Mouse (Mus musculus) heart, embryonic 10.5 days (tissue): ENCODE measurements around the gene Dab2ip. TPM values are rescaled to one million over a fixed set of nuclear protein-coding genes. Genes with fewer than 3 reads are reported as not detected.

Experiments
- DNase-seq: peaks from one replicate; pipeline ENCODE4 v3.0.0-alpha.2; 2017; ENCODE audit warnings: low spot score
- H3K27ac ChIP-seq: fragments of 300-500 bp; sonication (generic); 2 replicates; pipeline ENCODE4 v1.5.1; 2016; ENCODE audit warnings: mild to moderate bottlenecking
- H3K27me3 ChIP-seq: fragments of 300-500 bp; sonication (generic); 2 replicates; pipeline ENCODE4 v1.6.1; 2016; ENCODE audit warnings: mild to moderate bottlenecking; ENCODE audit not compliant: poor library complexity, insufficient read depth, severe bottlenecking
- H3K36me3 ChIP-seq: fragments of 300-500 bp; sonication (generic); 2 replicates; pipeline ENCODE4 v1.6.1; 2016; ENCODE audit warnings: mild to moderate bottlenecking, moderate library complexity
- H3K4me1 ChIP-seq: fragments of 300-500 bp; sonication (generic); 2 replicates; pipeline ENCODE4 v1.6.1; 2016; ENCODE audit warnings: mild to moderate bottlenecking
- H3K4me3 ChIP-seq: fragments of 300-500 bp; sonication (generic); 2 replicates; pipeline ENCODE4 v1.5.1; 2016; ENCODE audit warnings: mild to moderate bottlenecking, moderate library complexity
- H3K9me3 ChIP-seq: fragments of 300-500 bp; sonication (generic); 2 replicates; pipeline ENCODE4 v1.6.1; 2016; ENCODE audit warnings: mild to moderate bottlenecking, moderate library complexity
- WGBS: fragments of 180-500 bp; shearing (Covaris S2); methylation state at CpG from one replicate; pipeline ENCODE4 v1.1.7; 2016; 5-methylcytosine and 5-hydroxymethylcytosine counted together
- polyA plus RNA-seq: library from polyadenylated mRNA; unstranded; fragments of >200 nt; fragmentation: Nextera tagmentation; extraction: Ambion mirVana; gene quantifications from 2 replicates; pipeline ENCODE4 v1.2.1, GENCODE M21; 2016

Dab2ip gene
- polyA plus RNA-seq, 1 experiment from 2014 or later = 49.0 TPM

GRCm38 (mm10) chr2:35658311-35658710 lies 100.2 kb downstream of the Dab2ip start:
- DNase-seq = no peak
- Histone ChIP-seq H3K36me3 (peaks cover 5% of the 10 kb centered on the region; the same call in 1 of the 2 replicates), H3K4me3 (no peak overlapping the region), H3K27me3 (no peaks in the 10 kb centered on the region), H3K27ac (peak overlapping the region; percentile 47; the same call in 1 of the 2 replicates), H3K4me1 (peaks cover 74% of the 10 kb centered on the region), H3K9me3 (no peaks in the 10 kb centered on the region)
- WGBS = 60% methylated on average over 3 of the region's 3 CpGs

DNA sequence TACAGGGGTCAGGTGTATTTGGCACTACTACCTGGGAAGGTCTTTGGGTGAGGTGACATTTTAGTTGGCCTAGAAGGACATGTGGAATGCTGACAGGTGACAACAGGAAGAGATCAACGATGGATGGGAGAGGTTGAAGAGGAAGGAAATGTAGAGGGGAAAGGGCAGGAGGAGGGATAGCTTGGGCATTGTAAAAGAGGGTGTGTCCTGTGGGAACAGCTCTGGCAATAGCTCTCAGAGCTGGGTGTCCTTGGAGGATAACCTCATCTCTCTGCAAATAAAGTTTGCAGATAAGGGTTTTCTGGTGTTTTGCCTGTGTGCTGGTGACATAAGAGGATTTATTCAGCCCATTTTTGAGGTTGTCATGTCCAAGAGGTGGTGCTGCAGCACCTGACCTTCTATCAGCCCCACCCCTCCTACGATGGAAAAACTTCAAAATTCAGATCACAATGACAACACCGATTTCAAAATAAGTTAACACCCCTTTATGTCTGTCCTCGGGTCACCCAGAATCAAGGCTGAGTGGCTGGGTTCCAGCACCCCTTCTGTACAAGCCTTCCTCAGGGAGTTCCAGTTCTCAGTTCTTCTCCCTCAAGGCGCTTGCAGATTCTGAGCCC lies 101.6 kb downstream of the Dab2ip start:
- no peaks in the 10 kb centered on the region for H3K9me3 ChIP-seq
- peaks cover 5% of the 10 kb centered on the region; the same call in 1 of the 2 replicates for H3K36me3 ChIP-seq
- H3K4me1 ChIP-seq = peaks cover 82% of the 10 kb centered on the region
- H3K27me3 ChIP-seq = no peaks in the 10 kb centered on the region
- 83% methylated on average over 5 of the region's 5 CpGs for WGBS
- no peak overlapping the region for H3K4me3 ChIP-seq
- no peak for DNase-seq
- H3K27ac ChIP-seq = no peak overlapping the region

GRCm38 (mm10) chr2:35660953-35661374 lies 102.9 kb downstream of the Dab2ip start:
- H3K27ac ChIP-seq = peak overlapping the region; percentile 90; the same call in 1 of the 2 replicates
- H3K4me3 ChIP-seq = peak overlapping the region; percentile 85
- whole genome bisulfite sequencing = 7% methylated on average over 40 of the region's 47 CpGs
- peaks cover 75% of the 10 kb centered on the region for H3K4me1 ChIP-seq
- no peaks in the 10 kb centered on the region for H3K27me3 ChIP-seq
- H3K9me3 ChIP-seq = no peaks in the 10 kb centered on the region
- H3K36me3 ChIP-seq = peaks cover 6% of the 10 kb centered on the region; the same call in 1 of the 2 replicates
- DNase-seq = peak; percentile 81

DNA sequence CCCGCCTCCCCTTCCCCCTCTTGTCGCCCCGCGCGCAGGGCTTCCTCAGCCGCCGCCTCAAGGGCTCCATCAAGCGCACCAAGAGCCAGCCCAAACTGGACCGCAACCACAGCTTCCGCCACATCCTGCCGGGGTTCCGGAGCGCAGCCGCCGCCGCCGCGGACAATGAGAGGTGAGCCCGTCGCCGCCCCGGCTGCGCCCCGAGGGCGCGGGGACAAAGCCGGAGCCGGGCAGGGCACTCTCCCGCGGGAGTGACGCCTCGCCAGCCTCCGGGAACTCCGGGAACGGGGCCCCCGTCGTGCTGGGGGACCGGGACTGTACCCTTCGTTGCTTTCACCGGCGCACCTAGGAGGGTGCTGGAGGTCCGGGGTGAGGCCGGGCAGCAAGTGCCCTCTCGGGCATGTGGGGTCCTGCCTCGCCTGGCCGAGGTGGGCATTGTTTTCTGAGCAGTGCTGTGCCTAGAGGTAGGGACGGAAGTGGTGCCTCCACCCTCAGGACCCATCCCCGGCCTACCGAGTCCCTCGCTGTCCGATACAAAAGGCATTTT lies 103.5 kb downstream of the Dab2ip start:
- no peak for DNase-seq
- Histone ChIP-seq H3K27ac (peak overlapping the region; percentile 90), H3K27me3 (no peaks in the 10 kb centered on the region), H3K36me3 (peaks cover 5% of the 10 kb centered on the region; the same call in 1 of the 2 replicates), H3K9me3 (no peaks in the 10 kb centered on the region), H3K4me1 (peaks cover 73% of the 10 kb centered on the region), H3K4me3 (peak overlapping the region; percentile 85)
- WGBS = under 1% methylated on average over 51 of the region's 51 CpGs

- DNase-seq = no peak
- 5% methylated on average over 24 of the region's 24 CpGs for WGBS
- peak overlapping the region; percentile 85 for H3K4me3 ChIP-seq
- peaks cover 69% of the 10 kb centered on the region for H3K4me1 ChIP-seq
- peak overlapping the region; percentile 90 for H3K27ac ChIP-seq
- H3K27me3 ChIP-seq = no peaks in the 10 kb centered on the region
- no peaks in the 10 kb centered on the region for H3K9me3 ChIP-seq
- H3K36me3 ChIP-seq = peaks cover 9% of the 10 kb centered on the region; the same call in 1 of the 2 replicates
Measured at GRCm38 (mm10) chr2:35662001-35662491, 104.0 kb downstream of the Dab2ip start.

GRCm38 (mm10) chr2:35662738-35663550 lies 104.9 kb downstream of the Dab2ip start:
- WGBS = 29% methylated on average over 26 of the region's 26 CpGs
- DNase-seq = no peak
- H3K9me3 ChIP-seq = no peaks in the 10 kb centered on the region
- H3K4me3 ChIP-seq = peak overlapping the region; percentile 85
- H3K27ac ChIP-seq = peak overlapping the region; percentile 26
- no peaks in the 10 kb centered on the region for H3K27me3 ChIP-seq
- H3K4me1 ChIP-seq = peaks cover 66% of the 10 kb centered on the region
- peaks cover 16% of the 10 kb centered on the region; the same call in 1 of the 2 replicates for H3K36me3 ChIP-seq

DNA sequence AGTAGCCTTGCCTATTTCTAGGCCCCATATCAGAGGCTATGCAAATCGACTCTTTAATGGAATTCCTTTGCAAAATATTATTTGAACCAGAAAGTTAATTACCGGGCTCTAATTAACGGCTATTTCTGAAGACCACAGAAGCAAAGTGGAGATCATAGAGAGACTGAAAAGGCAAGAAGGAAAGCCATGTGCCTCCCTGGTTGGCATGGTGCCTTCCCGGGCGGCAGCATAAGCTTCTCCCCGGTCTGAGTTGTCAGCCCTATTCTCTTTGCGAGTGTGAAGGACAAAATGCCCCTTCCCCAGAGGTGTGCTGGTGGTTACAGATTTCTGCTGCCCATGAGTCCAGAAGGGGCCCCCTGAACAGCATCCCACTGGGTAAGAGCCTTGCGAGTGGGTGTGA lies 109.7 kb downstream of the Dab2ip start:
- 85% methylated on average over 8 of the region's 8 CpGs for WGBS
- DNase-seq = no peak
- Histone ChIP-seq H3K27me3 (no peaks in the 10 kb centered on the region), H3K27ac (no peak overlapping the region), H3K9me3 (no peaks in the 10 kb centered on the region), H3K4me1 (peaks cover 80% of the 10 kb centered on the region), H3K4me3 (no peak overlapping the region), H3K36me3 (peaks cover 43% of the 10 kb centered on the region)

DNA sequence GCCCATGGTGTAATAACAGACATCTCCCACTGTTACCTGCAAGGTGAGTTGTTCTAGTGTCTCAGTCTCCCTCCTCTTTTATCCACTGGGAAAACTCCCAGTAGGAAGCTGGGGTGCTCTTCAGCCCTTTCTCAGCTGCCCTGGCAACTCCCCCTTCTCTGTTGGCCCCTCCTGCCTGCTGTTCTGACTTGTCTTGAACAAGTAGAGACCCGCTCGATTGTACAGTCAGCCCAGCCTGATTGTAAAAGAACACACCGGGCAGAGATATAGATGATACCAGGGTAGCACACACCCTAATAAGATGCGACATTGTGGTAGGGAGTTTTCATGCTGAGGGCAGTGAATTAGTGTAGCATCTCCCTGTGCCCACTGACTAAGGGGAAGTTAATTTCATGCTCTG lies 111.2 kb downstream of the Dab2ip start:
- WGBS = 70% methylated on average over 4 of the region's 4 CpGs
- Histone ChIP-seq H3K4me3 (no peak overlapping the region), H3K27ac (no peak overlapping the region)

DNA sequence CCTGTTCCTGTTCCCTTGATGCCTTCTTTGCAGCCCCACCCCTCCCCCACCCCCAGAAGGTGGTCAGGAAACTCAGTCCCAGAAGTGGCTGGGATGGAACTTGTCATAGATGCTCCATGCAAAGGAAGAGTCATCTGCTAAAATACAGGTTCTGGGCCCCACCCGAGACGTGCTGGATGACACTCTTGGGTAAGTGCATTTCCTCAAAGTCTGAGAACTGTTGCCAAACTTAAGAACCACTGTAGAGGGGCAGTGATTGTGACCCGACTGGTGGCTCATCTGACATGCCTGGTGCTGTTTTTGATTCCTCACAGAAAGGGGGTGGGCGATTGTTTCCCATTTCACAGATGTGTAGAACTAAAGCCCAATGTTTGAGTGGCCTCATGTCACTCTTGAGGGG lies 111.7 kb downstream of the Dab2ip start:
- no peak for DNase-seq
- no peaks in the 10 kb centered on the region for H3K9me3 ChIP-seq
- H3K27me3 ChIP-seq = no peaks in the 10 kb centered on the region
- H3K4me1 ChIP-seq = peaks cover 80% of the 10 kb centered on the region
- no peak overlapping the region for H3K4me3 ChIP-seq
- H3K27ac ChIP-seq = no peak overlapping the region
- peaks cover 45% of the 10 kb centered on the region for H3K36me3 ChIP-seq
- 76% methylated on average over 4 of the region's 4 CpGs for WGBS

More for the DNA sequence above, 111.2 kb downstream of the Dab2ip start:
- Histone ChIP-seq H3K9me3 (no peaks in the 10 kb centered on the region), H3K4me1 (peaks cover 80% of the 10 kb centered on the region), H3K27me3 (no peaks in the 10 kb centered on the region), H3K36me3 (peaks cover 47% of the 10 kb centered on the region)
- no peak for DNase-seq

- Histone ChIP-seq H3K27ac (no peak overlapping the region), H3K27me3 (no peaks in the 10 kb centered on the region), H3K4me3 (no peak overlapping the region), H3K36me3 (peaks cover 45% of the 10 kb centered on the region), H3K4me1 (peaks cover 81% of the 10 kb centered on the region), H3K9me3 (no peaks in the 10 kb centered on the region)
- 82% methylated on average over 9 of the region's 9 CpGs for WGBS
- no peak for DNase-seq
Measured at GRCm38 (mm10) chr2:35670300-35670699, 112.2 kb downstream of the Dab2ip start.

DNA sequence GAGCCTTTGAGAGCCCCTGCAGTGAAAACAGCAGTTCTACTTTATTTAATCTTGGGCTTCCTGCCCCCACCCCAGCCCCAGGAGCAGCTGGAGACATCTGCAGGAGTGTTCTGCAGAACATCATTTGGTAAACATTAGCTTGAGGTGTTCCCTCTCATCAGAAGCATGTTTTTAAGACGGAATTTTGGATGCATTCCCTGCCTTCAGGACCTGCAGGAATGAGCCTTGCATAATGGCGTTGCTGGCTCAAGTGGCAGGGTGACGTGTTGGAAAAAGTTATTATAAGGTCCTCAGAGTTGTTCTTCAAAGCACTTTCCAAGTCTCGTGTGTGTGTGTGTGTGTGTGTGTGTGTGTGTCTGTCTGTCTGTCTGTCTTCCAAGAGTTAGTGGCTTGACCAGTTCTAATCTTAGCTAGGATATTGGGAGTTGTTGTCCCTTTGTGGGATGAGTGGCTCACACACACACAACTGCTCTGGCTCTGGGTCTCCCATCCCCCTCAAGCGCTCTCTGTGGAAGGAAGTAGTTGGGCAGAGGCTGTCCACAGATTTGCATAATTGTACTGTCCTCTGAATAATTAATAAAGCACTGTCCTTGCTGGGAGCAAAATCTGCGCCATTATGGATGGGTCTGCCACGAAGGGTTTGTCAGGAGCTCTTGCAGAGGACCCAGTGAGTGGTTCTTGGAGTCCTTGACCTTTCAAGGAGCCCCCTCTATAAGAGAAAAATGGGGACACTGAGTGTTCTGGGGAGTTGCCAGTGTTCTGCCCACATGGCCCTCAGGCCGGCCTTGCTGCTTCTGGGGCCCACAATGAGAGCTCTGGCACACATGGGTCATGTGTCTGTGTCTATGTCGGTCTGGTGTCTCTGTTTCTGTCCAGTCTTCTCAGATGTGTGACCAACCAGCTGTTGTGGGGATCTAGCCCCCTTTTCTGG lies 114.2 kb downstream of the Dab2ip start:
- WGBS = 76% methylated on average over 9 of the region's 9 CpGs
- Histone ChIP-seq H3K9me3 (no peaks in the 10 kb centered on the region), H3K4me3 (no peak overlapping the region), H3K4me1 (peaks cover 96% of the 10 kb centered on the region), H3K27me3 (no peaks in the 10 kb centered on the region), H3K36me3 (peaks cover 39% of the 10 kb centered on the region), H3K27ac (peak overlapping the region; percentile 47; the same call in 1 of the 2 replicates)
- DNase-seq = no peak

DNA sequence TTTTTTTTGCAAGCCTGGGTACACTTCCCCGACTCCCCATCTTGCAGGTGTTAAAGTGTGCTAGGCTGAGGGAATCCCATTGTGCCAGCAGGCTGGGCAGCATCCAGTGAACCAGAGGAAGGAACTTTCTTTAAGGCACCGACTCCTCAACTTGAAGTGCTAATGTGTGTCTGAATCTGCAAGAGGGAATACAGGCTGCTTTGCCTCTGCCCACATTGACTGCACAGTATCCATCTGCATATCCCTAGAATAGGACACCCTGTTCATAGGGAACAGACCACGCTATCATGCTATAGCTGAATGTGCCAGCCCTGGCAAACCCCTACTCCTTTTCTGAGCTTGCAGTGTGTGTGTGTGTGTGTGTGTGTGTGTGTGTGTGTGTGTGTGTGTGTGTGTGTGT lies 115.1 kb downstream of the Dab2ip start:
- WGBS = 81% methylated on average over 3 of the region's 3 CpGs
- no peaks in the 10 kb centered on the region for H3K27me3 ChIP-seq
- H3K9me3 ChIP-seq = no peaks in the 10 kb centered on the region
- DNase-seq = no peak
- peaks cover 29% of the 10 kb centered on the region for H3K36me3 ChIP-seq
- no peak overlapping the region for H3K4me3 ChIP-seq
- no peak overlapping the region for H3K27ac ChIP-seq
- peaks cover 98% of the 10 kb centered on the region for H3K4me1 ChIP-seq
